7 mouse cellular contexts compared by ENCODE assay signal in genomic region chr1:87070720-87071119, GRCm38 (mm10). TPM values are rescaled to one million over a fixed set of nuclear protein-coding genes. Genes with fewer than 3 reads are reported as not detected.
DNase-seq lines count a peak whose midpoint lies in the region; ATAC-seq and TF ChIP-seq lines count a peak whose summit lies in the region.

No protein-coding gene starts in this region.

- no peak for DNase-seq in midbrain, embryonic 11.5 days (ENCODE audit: low spot score, missing footprints)
- peak; percentile 40 to 50 for DNase-seq in adrenal gland, adult 18-20 months (ENCODE audit: low spot score in 2 of 2)
- DNase-seq in lung, adult 2 months: peak; percentile 41
- DNase-seq in testis, postnatal 10 days (ENCODE audit: low spot score): peak; percentile 73
- DNase-seq in frontal cortex, postnatal 14 days (ENCODE audit: low spot score in 2 of 2): no peak

- H3K9me3 ChIP-seq in midbrain, embryonic 11.5 days (ENCODE audit: control insufficient read depth, low read length): no peaks in the 10 kb centered on the region
- no peaks in the 10 kb centered on the region for H3K9me3 ChIP-seq in midbrain, embryonic 13.5 days

- H3K36me3 ChIP-seq in midbrain, embryonic 11.5 days (ENCODE audit: control insufficient read depth, insufficient read depth, low read length): no peaks in the 10 kb centered on the region
- no peaks in the 10 kb centered on the region for H3K36me3 ChIP-seq in midbrain, embryonic 13.5 days

- H3K27ac ChIP-seq in midbrain, embryonic 11.5 days (ENCODE audit: low read depth, low read length): no peak overlapping the region
- H3K27ac ChIP-seq in midbrain, embryonic 13.5 days: no peak overlapping the region

- H3K27me3 ChIP-seq in midbrain, embryonic 11.5 days (ENCODE audit: control insufficient read depth, insufficient read depth, low read length): no peaks in the 10 kb centered on the region
- H3K27me3 ChIP-seq in midbrain, embryonic 13.5 days: no peaks in the 10 kb centered on the region

- H3K9ac ChIP-seq in midbrain, embryonic 11.5 days (ENCODE audit: low read length): no peak overlapping the region
- H3K9ac ChIP-seq in midbrain, embryonic 13.5 days (replicated peaks): no peak overlapping the region

- no peak for TF ChIP-seq POLR2A in lung, adult 2 months (IDR thresholded peaks at IDR 0.05; ENCODE audit: borderline replicate concordance, extremely low read depth, low read depth, low read length)

- TF ChIP-seq CTCF in lung, adult 2 months (IDR thresholded peaks at IDR 0.05; ENCODE audit: insufficient read depth, low read length): peak; percentile 46

- WGBS in midbrain, embryonic 11.5 days: 55% methylated on average over 16 of the region's 16 CpGs
- 49% methylated on average over 16 of the region's 16 CpGs for WGBS in midbrain, embryonic 13.5 days
- 53% methylated on average over 16 of the region's 16 CpGs for WGBS in lung, adult 2 months

- ATAC-seq in midbrain, embryonic 11.5 days (ENCODE audit: low FRiP score): 0 out of 2 replicates have a peak, but pooled peaks have one; percentile 44
- ATAC-seq in midbrain, embryonic 13.5 days: no peak
- ATAC-seq in erythroblast, adult 5-6 weeks (replicated peaks; ENCODE audit: low FRiP score, poor library complexity, severe bottlenecking): 0 out of 2 replicates have a peak, but pooled peaks have one; percentile 59

- no peaks in the 10 kb centered on the region for H3K4me1 ChIP-seq in midbrain, embryonic 11.5 days (ENCODE audit: control insufficient read depth, insufficient read depth, low read length)
- H3K4me1 ChIP-seq in midbrain, embryonic 13.5 days (replicated peaks): 0 out of 2 replicates have a peak, but pooled peaks cover 3% of the 10 kb centered on the region
- no peaks in the 10 kb centered on the region for H3K4me1 ChIP-seq in lung, adult 2 months (ENCODE audit: control insufficient read depth, insufficient read depth, low read length)

- H3K4me3 ChIP-seq in midbrain, embryonic 11.5 days (ENCODE audit: low read depth, low read length): no peak overlapping the region
- H3K4me3 ChIP-seq in midbrain, embryonic 13.5 days (replicated peaks): no peak overlapping the region
- no peak overlapping the region for H3K4me3 ChIP-seq in lung, adult 2 months (replicated peaks; ENCODE audit: extremely low read depth, low read depth, low read length)

- no peak overlapping the region for H3K4me2 ChIP-seq in midbrain, embryonic 11.5 days
- no peak overlapping the region for H3K4me2 ChIP-seq in midbrain, embryonic 13.5 days (replicated peaks)

RNA-seq across cellular contexts. Expression of gene Alppl2, which starts 19.0 kb away (rescaled TPM):
- not detected in 2 replicates for polyA plus RNA-seq in midbrain, embryonic 11.5 days (2014; fragmentation: Nextera tagmentation; extraction: Ambion mirVana)
- polyA plus RNA-seq in midbrain, embryonic 13.5 days (2015; fragmentation: Nextera tagmentation; extraction: Ambion mirVana): not detected in 2 replicates
- not detected for total RNA-seq in adrenal gland, adult 18-20 months (2021)
- not detected in 2 replicates for total RNA-seq in erythroblast, adult 5-6 weeks (2015; ENCODE audit: low replicate concordance)
- not detected in 2 replicates for total RNA-seq in erythroblast, adult 5-6 weeks (2017; ENCODE audit: low replicate concordance)
- polyA plus RNA-seq in lung, adult 2 months (2012; rRNA removed): 0.07 TPM in 1 of 2 replicates, not detected in the other

RNA-seq across cellular contexts. Expression of gene Alpi, which starts 30.7 kb away (rescaled TPM):
- not detected in 2 replicates for polyA plus RNA-seq in midbrain, embryonic 11.5 days (2014; fragmentation: Nextera tagmentation; extraction: Ambion mirVana)
- 0.08 TPM in 1 of 2 replicates, not detected in the other for polyA plus RNA-seq in midbrain, embryonic 13.5 days (2015; fragmentation: Nextera tagmentation; extraction: Ambion mirVana)
- not detected for total RNA-seq in adrenal gland, adult 18-20 months (2021)
- total RNA-seq in erythroblast, adult 5-6 weeks (2015; ENCODE audit: low replicate concordance): not detected in 2 replicates
- not detected in 2 replicates for total RNA-seq in erythroblast, adult 5-6 weeks (2017; ENCODE audit: low replicate concordance)
- 0.42 TPM in 1 of 2 replicates, not detected in the other for polyA plus RNA-seq in lung, adult 2 months (2012; rRNA removed)

RNA-seq across cellular contexts. Expression of gene Akp3, which starts 54.1 kb away (rescaled TPM):
- polyA plus RNA-seq in midbrain, embryonic 11.5 days (2014; fragmentation: Nextera tagmentation; extraction: Ambion mirVana): not detected in 2 replicates
- not detected in 2 replicates for polyA plus RNA-seq in midbrain, embryonic 13.5 days (2015; fragmentation: Nextera tagmentation; extraction: Ambion mirVana)
- not detected for total RNA-seq in adrenal gland, adult 18-20 months (2021)
- not detected in 2 replicates for total RNA-seq in erythroblast, adult 5-6 weeks (2015; ENCODE audit: low replicate concordance)
- not detected in 2 replicates for total RNA-seq in erythroblast, adult 5-6 weeks (2017; ENCODE audit: low replicate concordance)
- polyA plus RNA-seq in lung, adult 2 months (2012; rRNA removed): 0.06 TPM in 1 of 2 replicates, not detected in the other

Comparison
In these comparisons a context has a peak if more than half of its experiments do, and no peak if none do; other contexts are left out.
1. DNase-seq: peak in adrenal gland, adult 18-20 months (2 of 2), lung, adult 2 months (single experiment) and testis, postnatal 10 days (single experiment); none in midbrain, embryonic 11.5 days (single experiment) and frontal cortex, postnatal 14 days (0 of 2).